Mouse (Mus musculus): ENCODE measurements around the gene Ttc9b.

The Ttc9b gene

GRCm38 (mm10) chr7:27687043-27687442 lies 33.3 kb downstream of the Ttc9b start:
- intact Hi-C loops (cut with DNase I) = loop anchor here (5.0 to 10.0 kb wide), 2 partner anchors 40 to 112 kb away; no protein-coding TSS in a partner anchor

DNA sequence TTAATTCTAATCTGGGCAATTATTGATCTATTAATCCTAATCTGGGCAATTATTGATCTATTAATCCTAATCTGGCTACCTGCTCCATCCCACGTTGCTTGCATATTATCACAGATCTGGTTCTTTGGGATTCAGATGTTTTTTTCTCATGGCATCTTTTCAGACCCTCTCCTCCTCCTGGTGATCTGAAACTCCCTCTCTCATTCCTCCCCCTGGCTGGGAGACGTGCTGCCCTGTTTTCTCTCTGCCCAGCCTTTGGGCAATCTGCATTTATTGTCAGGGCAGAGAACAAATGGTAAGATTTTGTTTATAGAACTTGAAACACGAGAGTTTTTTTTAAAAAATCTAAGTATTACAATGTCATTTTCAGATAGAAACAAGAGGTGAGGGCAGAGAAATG lies 34.1 kb downstream of the Ttc9b start:
- intact Hi-C loops (cut with DNase I) = loop anchor here (5.0 to 10.0 kb wide), 2 partner anchors 39 to 113 kb away; no protein-coding TSS in a partner anchor

- intact Hi-C loops (cut with DNase I) = loop anchor here (5.0 to 10.0 kb wide), 2 partner anchors 39 to 114 kb away; no protein-coding TSS in a partner anchor
Observed at GRCm38 (mm10) chr7:27688246-27688788, 34.6 kb downstream of the Ttc9b start.

DNA sequence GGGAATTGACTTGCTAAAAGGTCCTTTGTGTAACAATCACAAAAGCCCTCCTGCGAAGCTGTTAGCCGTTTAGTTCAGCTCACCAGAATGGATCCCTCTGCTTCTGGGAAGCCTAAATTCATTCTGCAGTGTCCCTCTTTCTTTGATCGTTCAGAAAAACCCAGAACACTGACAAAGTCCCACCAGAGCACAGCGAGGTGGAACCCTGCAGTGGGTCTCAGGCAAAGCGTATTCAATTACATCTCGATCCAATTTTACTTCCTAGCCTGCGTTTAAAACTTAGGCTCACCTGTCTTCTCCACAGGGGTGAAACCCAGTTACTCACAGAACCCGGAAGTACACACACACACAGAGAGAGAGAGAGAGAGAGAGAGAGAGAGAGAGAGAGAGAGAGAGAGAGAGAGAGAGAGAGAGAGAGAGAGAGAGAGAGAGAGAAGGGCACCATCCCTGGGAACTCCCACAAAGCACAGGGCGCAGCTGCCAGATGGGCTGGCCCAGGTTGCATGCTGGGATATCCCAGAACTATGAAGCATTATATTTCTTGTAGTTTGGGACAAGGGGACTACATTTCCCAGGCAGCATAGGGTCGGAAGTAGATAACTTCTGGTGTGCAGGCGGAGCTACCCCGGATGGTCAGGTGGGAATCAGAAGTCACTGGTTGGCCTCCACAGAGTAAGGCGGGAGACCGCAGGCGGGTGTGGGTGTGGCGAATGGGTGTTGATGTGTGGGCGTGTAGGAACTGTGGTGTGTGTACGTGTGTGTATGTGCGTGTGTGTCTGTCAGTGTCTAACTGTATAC lies 35.3 kb downstream of the Ttc9b start, which contains the start of gene Zfp607b:
TSS of gene Zfp607b (plus strand) at position 526 of the 798 bp plus-strand sequence.
- intact Hi-C loops (cut with DNase I) = loop anchor here (5.0 to 10.0 kb wide), 2 partner anchors 38 to 114 kb away; no protein-coding TSS in a partner anchor

- intact Hi-C loops (cut with DNase I) = no loop called here
Observed at GRCm38 (mm10) chr7:27691076-27691475, 37.4 kb downstream of the Ttc9b start.

GRCm38 (mm10) chr7:27696711-27697110 lies 43.0 kb downstream of the Ttc9b start:
- intact Hi-C loops (cut with DNase I) = no loop called here

Data from adrenal gland (tissue).